Mouse (Mus musculus) T-helper 1 cell (primary cell): ENCODE data around the gene Magix.

Experiments
- in situ Hi-C: fragments of 300-600 bp; cut with MboI, MseI; formaldehyde crosslinking; loops from one replicate; pipeline ENCODE4 v1.15.1; 2025; ENCODE audit warnings: high pct_unique_total_duplicates

Magix gene

GRCm38 (mm10) chrX:7632560-7632959, 48.5 kb downstream of the Magix start:
- in situ Hi-C loops, result no loop called here
